Mouse (Mus musculus): ENCODE data around the gene Pdap1. TPM values are rescaled to one million over a fixed set of nuclear protein-coding genes. Genes with fewer than 3 reads are reported as not detected.
"Not testable (repeated sequence)": the region's sequence is repeated elsewhere in the genome, so short reads cannot be mapped to it uniquely, and the experiment has no call there.

The Pdap1 gene
- total RNA-seq, 1 experiment = 108 TPM

GRCm38 (mm10) chr5:145110401-145110800, 29.6 kb downstream of the Pdap1 start:
- Histone ChIP-seq H3K4me1 (ENCODE audit: control insufficient read depth in 2 of 2, insufficient read depth in 2 of 2, low read length in 2 of 2, poor library complexity in 1 of 2) (peaks cover 0 to 9% of the 10 kb centered on the region in 2 experiments; a peak in 1 of 4 replicates), H3K9ac (ENCODE audit: insufficient read depth, low read depth, low read length, poor library complexity, severe bottlenecking) (no peak overlapping the region), H3K27ac (ENCODE audit: insufficient read depth, low read depth, low read length, poor library complexity, severe bottlenecking) (no peak overlapping the region), H3K36me3 (ENCODE audit: control insufficient read depth, insufficient read depth, low read length, poor library complexity, severe bottlenecking) (peaks cover 16% of the 10 kb centered on the region), H3K4me3 (ENCODE audit: insufficient read depth in 1 of 2, low read depth in 1 of 2, low read length in 2 of 2, poor library complexity in 1 of 2, severe bottlenecking in 1 of 2) (no peak overlapping the region), H3K9me3 (ENCODE audit: control insufficient read depth, insufficient read depth, low read depth, low read length) (no peaks in the 10 kb centered on the region)
- TF ChIP-seq ZNF384 (IDR thresholded peaks at IDR 0.05; ENCODE audit: low read depth, low read length) (no peak), CHD2 (IDR thresholded peaks at IDR 0.05; ENCODE audit: low read depth, low read length) (no peak), HCFC1 (IDR thresholded peaks at IDR 0.05; ENCODE audit: borderline replicate concordance, insufficient read depth, low read length) (no peak), ZC3H11A (IDR thresholded peaks at IDR 0.05; ENCODE audit: borderline replicate concordance, low read depth, low read length) (no peak), MAFK (IDR thresholded peaks at IDR 0.05; ENCODE audit: insufficient read depth, low read depth, low read length) (no peak)
- DNase-seq (ENCODE audit: low read depth, low spot score) = no peak
- in situ Hi-C loops (cut with MboI; ENCODE audit: low sequenced_read_pairs in 2 of 2, unreplicated experiment in 2 of 2) = no loop called here

- Histone ChIP-seq H3K27ac (ENCODE audit: insufficient read depth, low read depth, low read length, poor library complexity, severe bottlenecking) (no peak overlapping the region), H3K4me1 (ENCODE audit: control insufficient read depth in 2 of 2, insufficient read depth in 2 of 2, low read length in 2 of 2, poor library complexity in 1 of 2) (peaks cover 0 to 5% of the 10 kb centered on the region in 2 experiments; a peak in 1 of 4 replicates), H3K9ac (ENCODE audit: insufficient read depth, low read depth, low read length, poor library complexity, severe bottlenecking) (no peak overlapping the region), H3K4me3 (ENCODE audit: insufficient read depth in 1 of 2, low read depth in 1 of 2, low read length in 2 of 2, poor library complexity in 1 of 2, severe bottlenecking in 1 of 2) (no peak overlapping the region), H3K36me3 (ENCODE audit: control insufficient read depth, insufficient read depth, low read length, poor library complexity, severe bottlenecking) (peaks cover 38% of the 10 kb centered on the region), H3K9me3 (ENCODE audit: control insufficient read depth, insufficient read depth, low read depth, low read length) (no peaks in the 10 kb centered on the region)
- in situ Hi-C loops (cut with MboI; ENCODE audit: low sequenced_read_pairs in 2 of 2, unreplicated experiment in 2 of 2) = no loop called here
- TF ChIP-seq CHD2 (IDR thresholded peaks at IDR 0.05; ENCODE audit: low read depth, low read length) = no peak
- no peak for TF ChIP-seq ZC3H11A (IDR thresholded peaks at IDR 0.05; ENCODE audit: borderline replicate concordance, low read depth, low read length)
- no peak for DNase-seq (ENCODE audit: low read depth, low spot score)
These were observed 34.3 kb downstream of the Pdap1 start for GRCm38 (mm10) chr5:145105694-145106275.

GRCm38 (mm10) chr5:145104328-145104727, 35.7 kb downstream of the Pdap1 start:
- in situ Hi-C loops (cut with MboI; ENCODE audit: low sequenced_read_pairs in 2 of 2, unreplicated experiment in 2 of 2) = no loop called here
- no peak for DNase-seq (ENCODE audit: low read depth, low spot score)
- Histone ChIP-seq H3K4me3 (ENCODE audit: insufficient read depth in 1 of 2, low read depth in 1 of 2, low read length in 2 of 2, poor library complexity in 1 of 2, severe bottlenecking in 1 of 2) (no peak overlapping the region), H3K27ac (ENCODE audit: insufficient read depth, low read depth, low read length, poor library complexity, severe bottlenecking) (no peak overlapping the region), H3K9ac (ENCODE audit: insufficient read depth, low read depth, low read length, poor library complexity, severe bottlenecking) (no peak overlapping the region), H3K36me3 (ENCODE audit: control insufficient read depth, insufficient read depth, low read length, poor library complexity, severe bottlenecking) (peaks cover 43% of the 10 kb centered on the region), H3K9me3 (ENCODE audit: control insufficient read depth, insufficient read depth, low read depth, low read length) (no peaks in the 10 kb centered on the region), H3K4me1 (ENCODE audit: control insufficient read depth in 2 of 2, insufficient read depth in 2 of 2, low read length in 2 of 2, poor library complexity in 1 of 2) (no peaks in the 10 kb centered on the region)
- TF ChIP-seq HCFC1 (IDR thresholded peaks at IDR 0.05; ENCODE audit: borderline replicate concordance, insufficient read depth, low read length) = no peak
- TF ChIP-seq ZNF384 (IDR thresholded peaks at IDR 0.05; ENCODE audit: low read depth, low read length) = no peak
- TF ChIP-seq MAFK (IDR thresholded peaks at IDR 0.05; ENCODE audit: insufficient read depth, low read depth, low read length) = no peak
- TF ChIP-seq ZC3H11A (IDR thresholded peaks at IDR 0.05; ENCODE audit: borderline replicate concordance, low read depth, low read length) = no peak
- TF ChIP-seq CHD2 (IDR thresholded peaks at IDR 0.05; ENCODE audit: low read depth, low read length) = no peak

GRCm38 (mm10) chr5:145102706-145103105, 37.3 kb downstream of the Pdap1 start:
- no peak for DNase-seq (ENCODE audit: low read depth, low spot score)
- in situ Hi-C loops (cut with MboI; ENCODE audit: low sequenced_read_pairs in 2 of 2, unreplicated experiment in 2 of 2) = no loop called here
- Histone ChIP-seq H3K9ac (ENCODE audit: insufficient read depth, low read depth, low read length, poor library complexity, severe bottlenecking) (no peak overlapping the region), H3K4me3 (ENCODE audit: insufficient read depth in 1 of 2, low read depth in 1 of 2, low read length in 2 of 2, poor library complexity in 1 of 2, severe bottlenecking in 1 of 2) (no peak overlapping the region), H3K36me3 (ENCODE audit: control insufficient read depth, insufficient read depth, low read length, poor library complexity, severe bottlenecking) (peaks cover 37% of the 10 kb centered on the region), H3K9me3 (ENCODE audit: control insufficient read depth, insufficient read depth, low read depth, low read length) (no peaks in the 10 kb centered on the region), H3K27ac (ENCODE audit: insufficient read depth, low read depth, low read length, poor library complexity, severe bottlenecking) (no peak overlapping the region), H3K4me1 (ENCODE audit: control insufficient read depth in 2 of 2, insufficient read depth in 2 of 2, low read length in 2 of 2, poor library complexity in 1 of 2) (no peaks in the 10 kb centered on the region)
- TF ChIP-seq ZNF384 (IDR thresholded peaks at IDR 0.05; ENCODE audit: low read depth, low read length) (no peak), CHD2 (IDR thresholded peaks at IDR 0.05; ENCODE audit: low read depth, low read length) (no peak), MAFK (IDR thresholded peaks at IDR 0.05; ENCODE audit: insufficient read depth, low read depth, low read length) (no peak), HCFC1 (IDR thresholded peaks at IDR 0.05; ENCODE audit: borderline replicate concordance, insufficient read depth, low read length) (no peak), ZC3H11A (IDR thresholded peaks at IDR 0.05; ENCODE audit: borderline replicate concordance, low read depth, low read length) (no peak)

- H3K36me3 ChIP-seq (ENCODE audit: control insufficient read depth, insufficient read depth, low read length, poor library complexity, severe bottlenecking) = peaks cover 38% of the 10 kb centered on the region
- H3K9ac ChIP-seq (ENCODE audit: insufficient read depth, low read depth, low read length, poor library complexity, severe bottlenecking); H3K4me3 ChIP-seq (ENCODE audit: insufficient read depth in 1 of 2, low read depth in 1 of 2, low read length in 2 of 2, poor library complexity in 1 of 2, severe bottlenecking in 1 of 2); in situ Hi-C loops (cut with MboI; ENCODE audit: low sequenced_read_pairs in 2 of 2, unreplicated experiment in 2 of 2); H3K9me3 ChIP-seq (ENCODE audit: control insufficient read depth, insufficient read depth, low read depth, low read length); H3K4me1 ChIP-seq (ENCODE audit: control insufficient read depth in 2 of 2, insufficient read depth in 2 of 2, low read length in 2 of 2, poor library complexity in 1 of 2); H3K27ac ChIP-seq (ENCODE audit: insufficient read depth, low read depth, low read length, poor library complexity, severe bottlenecking); DNase-seq (ENCODE audit: low read depth, low spot score): not testable (repeated sequence)
These were observed 38.6 kb downstream of the Pdap1 start for GRCm38 (mm10) chr5:145101451-145101850.

All from ES-E14 (cell line).